11 mouse cellular contexts compared by ENCODE assay signal in genomic region chr13:9446448-9447115, GRCm38 (mm10).
DNase-seq lines count a peak whose midpoint lies in the region; ATAC-seq and TF ChIP-seq lines count a peak whose summit lies in the region.
"Had no signal": no experiment of that assay in that cellular context is flagged by ENCODE, and none has a peak within 500 bp of the region (broad histone marks: within the 10 kb centered on the region; RNA-seq: fewer than 3 reads in every experiment).

No protein-coding gene starts in this region.

- 0 out of 2 replicates have a peak, but pooled peaks cover 4% of the 10 kb centered on the region for H3K9me3 ChIP-seq in heart, embryonic 13.5 days
- no peaks in the 10 kb centered on the region for H3K9me3 ChIP-seq in liver, embryonic 14.5 days (ENCODE audit: control insufficient read depth, low read length)
- H3K9me3 ChIP-seq: forebrain, embryonic 10.5 days; midbrain, embryonic 12.5 days had no signal

- 38% methylated on average over 4 of the region's 4 CpGs for WGBS in heart, embryonic 13.5 days
- 78% methylated on average over 4 of the region's 4 CpGs for WGBS in liver, embryonic 14.5 days (ENCODE audit: insufficient replicate concordance)

- peak overlapping the region; percentile 37; the same call in 1 of the 2 replicates for H3K4me2 ChIP-seq in heart, embryonic 13.5 days
- no peak overlapping the region for H3K4me2 ChIP-seq in liver, embryonic 14.5 days (ENCODE audit: low read depth)
- H3K4me2 ChIP-seq: midbrain, embryonic 12.5 days had no signal

- no peak overlapping the region for H3K4me3 ChIP-seq in heart, embryonic 13.5 days
- H3K4me3 ChIP-seq in liver, embryonic 14.5 days (ENCODE audit: insufficient read depth in 1 of 2, low read depth in 2 of 2, low read length in 2 of 2): no peak overlapping the region
- H3K4me3 ChIP-seq: forebrain, embryonic 10.5 days; midbrain, embryonic 12.5 days had no signal

- TF ChIP-seq CTCF in liver, embryonic 14.5 days (IDR thresholded peaks at IDR 0.05; ENCODE audit: low read depth): no peak

- no peak overlapping the region for H3K9ac ChIP-seq in heart, embryonic 13.5 days
- H3K9ac ChIP-seq in liver, embryonic 14.5 days (replicated peaks): no peak overlapping the region
- H3K9ac ChIP-seq: midbrain, embryonic 12.5 days had no signal

- H3K27ac ChIP-seq in heart, embryonic 13.5 days (replicated peaks): peak overlapping the region; percentile 86
- no peak overlapping the region for H3K27ac ChIP-seq in liver, embryonic 14.5 days
- H3K27ac ChIP-seq: forebrain, embryonic 10.5 days; midbrain, embryonic 12.5 days had no signal

- no peaks in the 10 kb centered on the region for H3K36me3 ChIP-seq in heart, embryonic 13.5 days
- no peaks in the 10 kb centered on the region for H3K36me3 ChIP-seq in liver, embryonic 14.5 days (replicated peaks; ENCODE audit: control insufficient read depth, insufficient read depth, low read depth)
- H3K36me3 ChIP-seq: forebrain, embryonic 10.5 days; midbrain, embryonic 12.5 days had no signal

- peak; percentile 62; the same call in 1 of the 2 replicates for ATAC-seq in heart, embryonic 13.5 days (ENCODE audit: extremely low read depth, insufficient number of reproducible peaks, low FRiP score, low TSS enrichment)
- peak; percentile 50; the same call in 1 of the 2 replicates for ATAC-seq in liver, embryonic 14.5 days (ENCODE audit: insufficient read depth)
- ATAC-seq: hindbrain, embryonic 16.5 days had no signal

- H3K4me1 ChIP-seq in heart, embryonic 13.5 days: peaks cover 63% of the 10 kb centered on the region
- peaks cover 0 to 13% of the 10 kb centered on the region in 2 experiments; a peak in 2 of 4 replicates for H3K4me1 ChIP-seq in liver, embryonic 14.5 days (replicated peaks; ENCODE audit: control insufficient read depth in 2 of 2, insufficient read depth in 2 of 2, low read length in 1 of 2)
- H3K4me1 ChIP-seq: midbrain, embryonic 12.5 days had no signal

- DNase-seq in cerebellum, adult 18-20 months: peak; percentile 42 to 51
- peak; percentile 48 for DNase-seq in gastrocnemius, adult 18-20 months (ENCODE audit: low spot score)
- peak in 2 of 3 experiments; percentile 22 for DNase-seq in liver, embryonic 14.5 days (ENCODE audit: low read depth in 3 of 3, low spot score in 3 of 3)
- DNase-seq in ovary, adult 18-20 months (ENCODE audit: low spot score): no peak
- no peak for DNase-seq in lung, postnatal 14 days
- DNase-seq in left cerebral cortex, adult 18-20 months (ENCODE audit: low spot score in 2 of 2): no peak
- DNase-seq: thymus, postnatal 36 days had no signal

- TF ChIP-seq EP300 in liver, embryonic 14.5 days (IDR thresholded peaks at IDR 0.05; ENCODE audit: low read depth): no peak

- no peaks in the 10 kb centered on the region for H3K27me3 ChIP-seq in heart, embryonic 13.5 days (replicated peaks)
- H3K27me3 ChIP-seq in liver, embryonic 14.5 days (ENCODE audit: control insufficient read depth, insufficient read depth, low read length): no peaks in the 10 kb centered on the region
- H3K27me3 ChIP-seq: midbrain, embryonic 12.5 days had no signal

Comparison
In these comparisons a context has a peak if more than half of its experiments do, and no peak if none do; other contexts are left out.
1. DNase-seq: peak in cerebellum, adult 18-20 months (2 of 2), gastrocnemius, adult 18-20 months (single experiment) and liver, embryonic 14.5 days (2 of 3); none in ovary, adult 18-20 months (single experiment), lung, postnatal 14 days (single experiment) and left cerebral cortex, adult 18-20 months (0 of 2).